Mouse (Mus musculus) MEL (cell line): Measurements from ENCODE around the gene Dhrs1. TPM values are rescaled to one million over a fixed set of nuclear protein-coding genes. Genes with fewer than 3 reads are reported as not detected.

Experiments used
- DNase-seq: peaks from one replicate; pipeline ENCODE4 v3.0.0; 2011; ENCODE audit warnings: low read depth, low spot score
- H3K27ac ChIP-seq: 2 replicates; pipeline ENCODE4 v1.5.1; 2012; ENCODE audit warnings: low read depth, mild to moderate bottlenecking, control low read depth, low read length, moderate library complexity; ENCODE audit not compliant: control insufficient read depth
- H3K27me3 ChIP-seq, 2 experiments: fragments of 150-350 bp in 1 of 2; sonication (generic) in 1 of 2; 2 replicates each; pipeline ENCODE4 v1.6.1; 2012; ENCODE audit warnings: low read length in 2 of 2, mild to moderate bottlenecking in 2 of 2, improper control_type of control experiment in 1 of 2, moderate library complexity in 1 of 2; ENCODE audit not compliant: insufficient read depth in 2 of 2, control insufficient read depth in 1 of 2
- H3K36me3 ChIP-seq, 2 experiments: 2 replicates each; pipeline ENCODE4 v1.6.1; 2012 to 2014; ENCODE audit warnings: low read length in 2 of 2, improper control_type of control experiment in 1 of 2, inconsistent platforms in 1 of 2, mild to moderate bottlenecking in 1 of 2; ENCODE audit not compliant: insufficient read depth in 2 of 2, control insufficient read depth in 1 of 2
- H3K4me1 ChIP-seq, 2 experiments: fragments of 150-350 bp in 1 of 2; sonication (generic) in 1 of 2; 2 replicates each; pipeline ENCODE4 v1.6.1; 2012; ENCODE audit warnings: low read length in 2 of 2, improper control_type of control experiment in 1 of 2, mild to moderate bottlenecking in 1 of 2; ENCODE audit not compliant: insufficient read depth in 2 of 2, control insufficient read depth in 1 of 2
- H3K4me3 ChIP-seq, 2 experiments: fragments of 150-350 bp in 1 of 2; sonication (generic) in 1 of 2; 2 replicates each; pipeline ENCODE4 v1.5.1; 2012; ENCODE audit warnings: low read depth in 2 of 2, low read length in 2 of 2, mild to moderate bottlenecking in 2 of 2, moderate library complexity in 2 of 2, control low read depth in 1 of 2, improper control_type of control experiment in 1 of 2; ENCODE audit not compliant: control insufficient read depth in 1 of 2, insufficient read depth in 1 of 2
- H3K79me2 ChIP-seq: 2 replicates; pipeline ENCODE4 v1.6.1; 2012; ENCODE audit warnings: mild to moderate bottlenecking, low read length, moderate library complexity; ENCODE audit not compliant: control insufficient read depth, poor library complexity, insufficient read depth
- H3K9ac ChIP-seq: 2 replicates; pipeline ENCODE4 v1.6.1; 2012; ENCODE audit warnings: low read depth, mild to moderate bottlenecking, control low read depth, low read length, moderate library complexity; ENCODE audit not compliant: control insufficient read depth, poor library complexity, severe bottlenecking
- H3K9me3 ChIP-seq: fragments of 150-350 bp; sonication (generic); replicated peaks from 2 replicates; pipeline ENCODE4 v1.6.1; 2012; ENCODE audit warnings: mild to moderate bottlenecking, low read length, improper control_type of control experiment, moderate library complexity; ENCODE audit not compliant: insufficient read depth
- ETS1 ChIP-seq: IDR thresholded peaks from 2 replicates; pipeline ENCODE4 v1.6.1; 2012; ENCODE audit warnings: low read depth, mild to moderate bottlenecking, inconsistent platforms, low read length, improper control_type of control experiment, moderate library complexity
- HCFC1 ChIP-seq: IDR thresholded peaks from 2 replicates; pipeline ENCODE4 v1.6.1; 2012; ENCODE audit warnings: low read depth, mild to moderate bottlenecking, inconsistent platforms, low read length, improper control_type of control experiment, moderate library complexity
- JUND ChIP-seq: IDR thresholded peaks from 2 replicates; pipeline ENCODE4 v1.6.1; 2011; ENCODE audit warnings: low read depth, mild to moderate bottlenecking, improper control_type of control experiment, low read length
- MAZ ChIP-seq: IDR thresholded peaks from 2 replicates; pipeline ENCODE4 v1.6.1; 2012; ENCODE audit warnings: low read depth, mild to moderate bottlenecking, inconsistent platforms, low read length, improper control_type of control experiment
- MEF2A ChIP-seq: IDR thresholded peaks from 2 replicates; pipeline ENCODE4 v1.6.1; 2014; ENCODE audit warnings: low read depth, mild to moderate bottlenecking, inconsistent platforms, low read length, improper control_type of control experiment; ENCODE audit not compliant: poor library complexity, insufficient replicate concordance, severe bottlenecking; ENCODE audit errors: extremely low read depth
- MYC ChIP-seq: IDR thresholded peaks from 2 replicates; pipeline ENCODE4 v1.6.1; 2011; ENCODE audit warnings: low read depth, mild to moderate bottlenecking, low read length, improper control_type of control experiment, moderate library complexity
- NRF1 ChIP-seq: IDR thresholded peaks from 2 replicates; pipeline ENCODE4 v1.6.1; 2014; ENCODE audit warnings: low read depth, mild to moderate bottlenecking, inconsistent platforms, low read length, improper control_type of control experiment, moderate library complexity; ENCODE audit not compliant: poor library complexity, insufficient read depth, severe bottlenecking
- POLR2A ChIP-seq, 2 experiments: IDR thresholded peaks; 2 replicates each; pipeline ENCODE4 v1.6.1; 2011 to 2012; ENCODE audit warnings: low read length in 2 of 2, mild to moderate bottlenecking in 2 of 2, control low read depth in 1 of 2, improper control_type of control experiment in 1 of 2, low read depth in 1 of 2, moderate library complexity in 1 of 2; ENCODE audit not compliant: control insufficient read depth in 1 of 2, insufficient read depth in 1 of 2, poor library complexity in 1 of 2
- POLR2AphosphoS5 ChIP-seq: IDR thresholded peaks from 2 replicates; pipeline ENCODE4 v1.6.1; 2012; ENCODE audit warnings: low read depth, borderline replicate concordance, mild to moderate bottlenecking, inconsistent platforms, low read length, moderate library complexity, mixed read lengths
- TBP ChIP-seq: IDR thresholded peaks from 2 replicates; pipeline ENCODE4 v1.8.0; 2011; ENCODE audit warnings: low read depth, low read length, improper control_type of control experiment
- USF1 ChIP-seq: IDR thresholded peaks from 2 replicates; pipeline ENCODE4 v1.6.1; 2014; ENCODE audit warnings: low read depth, mild to moderate bottlenecking, inconsistent platforms, low read length, improper control_type of control experiment, moderate library complexity
- USF2 ChIP-seq, 2 experiments: IDR thresholded peaks; 2 replicates each; pipeline ENCODE4 v1.6.1; 2011 to 2012; ENCODE audit warnings: improper control_type of control experiment in 2 of 2, low read length in 2 of 2, borderline replicate concordance in 1 of 2, inconsistent platforms in 1 of 2, low read depth in 1 of 2, mild to moderate bottlenecking in 1 of 2; ENCODE audit not compliant: insufficient read depth in 1 of 2
- ZC3H11A ChIP-seq: IDR thresholded peaks from 2 replicates; pipeline ENCODE4 v1.6.1; 2012; ENCODE audit warnings: low read depth, mild to moderate bottlenecking, inconsistent platforms, low read length, improper control_type of control experiment
- ZMIZ1 ChIP-seq: IDR thresholded peaks from 2 replicates; pipeline ENCODE4 v1.6.1; 2012; ENCODE audit warnings: low read depth, mild to moderate bottlenecking, inconsistent platforms, low read length, improper control_type of control experiment, moderate library complexity
- polyA plus RNA-seq, 2 experiments: library from polyadenylated mRNA; stranded (reverse) in 1 of 2; unstranded in 1 of 2; fragments of >175 nt in 1 of 2; fragments of >200 nt in 1 of 2; gene quantifications; 2 replicates each; pipeline versions ENCODE4 v1.2.1 to v1.2.4; 2012; ENCODE audit warnings: low replicate concordance in 2 of 2, low read depth in 1 of 2; ENCODE audit not compliant: insufficient read length in 2 of 2, insufficient read depth in 1 of 2, missing spikeins in 1 of 2
- total RNA-seq: library from RNA; depleted of rRNA; stranded (reverse); fragments of 300-350 nt; gene quantifications from 2 replicates; pipeline ENCODE4 v1.2.3, GENCODE M21; 2012

The Dhrs1 gene
- total and polyA plus RNA-seq, 3 experiments: 20.0 to 48.8 TPM; not detected in 1

DNA sequence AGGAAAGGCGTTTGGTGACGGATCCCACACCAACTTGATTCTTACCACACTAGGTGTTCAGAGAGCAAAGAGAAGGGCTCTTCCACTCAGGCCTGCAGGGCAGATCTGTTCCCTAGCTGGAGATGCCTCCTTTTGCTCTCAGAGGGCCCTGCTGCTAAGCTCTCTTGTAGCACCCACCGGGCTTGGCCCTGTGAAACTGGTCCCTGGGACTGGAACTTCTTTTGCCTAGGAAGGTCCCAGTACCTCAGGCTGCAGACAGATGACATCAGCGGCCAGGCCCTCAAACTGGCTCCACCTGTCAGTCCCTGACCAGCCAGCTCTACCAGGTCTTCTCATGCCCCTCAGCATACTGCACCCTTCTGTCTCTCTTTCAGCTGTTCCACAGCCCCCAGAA is 31.8 kb downstream of the Dhrs1 start, which contains the start of gene Tgm1:
Gene Tgm1 (minus strand): TSS at position 198 of the 394 bp plus-strand sequence.
- Histone ChIP-seq H3K36me3 (peaks cover 0 to 6% of the 10 kb centered on the region in 2 experiments; a peak in 1 of 4 replicates), H3K4me1 (peaks cover 4 to 5% of the 10 kb centered on the region in 2 experiments)

DNA sequence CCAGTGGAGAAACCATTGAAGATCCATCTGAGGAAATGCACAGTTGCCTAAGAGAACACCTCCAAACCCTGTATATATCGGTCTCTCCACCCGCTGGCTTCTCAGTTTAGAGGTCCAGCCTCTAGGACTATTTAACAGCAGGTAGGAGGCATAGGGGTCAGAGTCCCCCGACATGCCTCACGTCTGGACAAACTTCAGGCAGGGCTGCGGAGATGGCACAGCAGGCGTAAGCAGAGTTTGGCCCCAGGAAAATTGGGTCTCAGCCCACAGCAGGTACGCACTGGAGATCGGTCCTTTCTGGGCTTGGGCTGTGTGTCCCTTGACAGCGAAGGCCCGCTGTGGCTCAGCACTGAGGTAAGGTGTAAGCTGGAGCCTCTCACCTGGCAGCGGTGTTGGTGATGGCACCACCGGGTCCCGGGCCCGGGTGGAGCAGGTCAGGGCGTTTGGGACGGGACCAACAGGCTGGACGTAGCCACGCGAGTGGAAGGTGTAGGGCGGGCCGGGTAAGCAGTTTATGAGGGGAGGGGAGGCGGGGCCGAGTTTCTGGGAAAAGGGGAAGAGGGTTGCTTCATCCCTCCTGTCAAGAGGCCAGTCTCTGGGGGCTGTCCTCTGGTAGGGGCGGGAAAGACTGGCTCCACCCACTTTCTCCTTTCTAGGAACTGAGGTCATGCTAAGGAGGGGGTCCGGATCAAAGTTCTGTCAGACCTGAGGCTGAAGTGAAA is 32.3 kb downstream of the Dhrs1 start:
- Histone ChIP-seq H3K9me3 (no peaks in the 10 kb centered on the region), H3K27me3 (no peaks in the 10 kb centered on the region), H3K4me3 (peak overlapping the region; percentile 61 to 65), H3K36me3 (peaks cover 0 to 6% of the 10 kb centered on the region in 2 experiments; a peak in 1 of 4 replicates), H3K27ac (no peak overlapping the region), H3K9ac (peak overlapping the region; percentile 69), H3K4me1 (peaks cover 4 to 5% of the 10 kb centered on the region in 2 experiments), H3K79me2 (no peaks in the 10 kb centered on the region)
- TF ChIP-seq USF2 (IDR thresholded peaks at IDR 0.05; ENCODE audit: borderline replicate concordance in 1 of 2, insufficient read depth in 1 of 2, low read depth in 1 of 2, low read length in 2 of 2) (no peak), TBP (0 out of 2 replicates have a peak, but pooled peaks have one; percentile 10), POLR2A (IDR thresholded peaks at IDR 0.05; ENCODE audit: control insufficient read depth in 1 of 2, insufficient read depth in 1 of 2, low read depth in 1 of 2, low read length in 2 of 2, poor library complexity in 1 of 2) (0 out of 4 replicates have a peak, but pooled peaks have one; percentile 28 to 35), MAZ (peak; percentile 66; the same call in 1 of the 2 replicates), USF1 (no peak), HCFC1 (peak; percentile 22), POLR2AphosphoS5 (no peak), JUND (no peak), ETS1 (no peak)
- DNase-seq: peak; percentile 89

More for the DNA sequence above, 31.8 kb downstream of the Dhrs1 start, which contains the start of gene Tgm1:
- H3K79me2 ChIP-seq: no peaks in the 10 kb centered on the region
- H3K27ac ChIP-seq: no peak within 1 kb of the TSS
- no peaks in the 10 kb centered on the region for H3K27me3 ChIP-seq
- TF ChIP-seq NRF1: no peak
- no peak for TF ChIP-seq ETS1
- no peak for TF ChIP-seq ZC3H11A
- TF ChIP-seq JUND: no peak
- TF ChIP-seq MEF2A: no peak
- no peak for TF ChIP-seq ZMIZ1
- no peak for TF ChIP-seq MYC
- TF ChIP-seq TBP: no peak
- H3K9ac ChIP-seq: peak within 1 kb of the TSS; percentile 69
- peak within 1 kb of the TSS; percentile 61 to 65 for H3K4me3 ChIP-seq
- DNase-seq: no peak
- no peaks in the 10 kb centered on the region for H3K9me3 ChIP-seq
